Mouse (Mus musculus): ENCODE measurements around the gene 1110051M20Rik. TPM values are rescaled to one million over a fixed set of nuclear protein-coding genes. Genes with fewer than 3 reads are reported as not detected.
"Not testable (repeated sequence)": the region's sequence is repeated elsewhere in the genome, so short reads cannot be mapped to it uniquely, and the experiment has no call there.

The 1110051M20Rik gene
- polyA plus RNA-seq (2014; fragmentation: Nextera tagmentation; extraction: Ambion mirVana): 149 and 163 TPM in 2 replicates

DNA sequence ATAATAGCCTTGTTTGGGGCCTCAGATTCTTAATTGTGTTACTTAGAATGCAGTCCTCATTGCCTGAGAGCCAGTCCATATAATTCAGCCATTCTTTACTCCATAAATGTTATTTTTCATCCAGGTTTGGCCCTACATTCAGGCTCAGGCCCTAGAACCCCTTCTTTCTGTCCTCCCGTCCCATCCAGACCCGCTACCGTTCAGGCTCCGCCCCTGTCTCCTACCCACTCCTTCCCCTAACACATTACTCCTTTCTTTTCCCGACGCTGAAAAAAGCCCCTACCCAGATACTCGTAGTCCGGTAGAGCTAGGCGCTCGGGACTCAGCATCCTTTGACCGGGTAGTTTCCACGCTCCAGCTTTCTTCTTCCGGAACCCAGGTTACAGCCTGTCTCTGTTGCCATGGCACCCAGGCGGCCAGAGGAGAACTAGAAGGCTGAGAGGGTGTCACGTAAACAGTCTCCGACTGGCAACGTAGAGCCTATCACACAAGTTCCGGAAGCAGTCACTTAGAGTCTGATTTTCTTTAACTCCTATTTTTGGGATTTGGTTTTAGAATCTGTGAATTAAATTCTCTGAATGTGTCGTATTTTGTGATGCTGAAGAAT, at the start of gene 1110051M20Rik:
TSS of gene 1110051M20Rik (minus strand) at position 419 of the 607 bp plus-strand sequence.
- Histone ChIP-seq H3K4me3 (ENCODE audit: low read depth, low read length) (peak within 1 kb of the TSS; percentile 57), H3K27ac (ENCODE audit: low read depth, low read length) (peak within 1 kb of the TSS; percentile 66; the same call in 1 of the 2 replicates), H3K9me3 (ENCODE audit: control insufficient read depth, low read length) (no peaks in the 10 kb centered on the region), H3K4me1 (ENCODE audit: control insufficient read depth, insufficient read depth, low read length) (peaks cover 5% of the 10 kb centered on the region; the same call in 1 of the 2 replicates), H3K36me3 (ENCODE audit: control insufficient read depth, insufficient read depth, low read length) (no peaks in the 10 kb centered on the region), H3K27me3 (ENCODE audit: control insufficient read depth, insufficient read depth, low read length) (no peaks in the 10 kb centered on the region), H3K4me2 (ENCODE audit: low read depth, low read length) (peak within 1 kb of the TSS; percentile 83), H3K9ac (replicated peaks; ENCODE audit: low read depth, low read length) (peak within 1 kb of the TSS; percentile 58)
- peak; percentile 97 for ATAC-seq (ENCODE audit: low read depth)
- under 1% methylated on average over 19 of the region's 19 CpGs for WGBS

DNA sequence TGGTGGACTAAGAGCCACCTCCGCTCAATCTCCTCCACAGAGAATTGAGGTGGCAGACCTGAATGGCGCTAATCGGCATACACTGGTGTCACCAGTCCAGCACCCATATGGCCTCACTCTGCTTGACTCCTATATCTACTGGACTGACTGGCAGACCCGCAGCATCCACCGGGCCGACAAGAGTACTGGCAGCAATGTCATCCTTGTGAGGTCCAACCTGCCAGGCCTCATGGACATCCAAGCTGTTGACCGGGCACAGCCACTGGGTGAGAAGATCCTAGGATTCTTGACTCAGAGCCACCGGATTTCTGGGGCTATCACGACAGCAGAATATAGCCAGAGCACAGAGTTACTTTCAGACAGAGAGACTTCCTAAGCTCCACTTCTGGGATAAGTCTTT, 49.5 kb upstream of the 1110051M20Rik start:
- ATAC-seq (ENCODE audit: low read depth): no peak
- Histone ChIP-seq H3K9ac (replicated peaks; ENCODE audit: low read depth, low read length) (no peak overlapping the region), H3K27me3 (ENCODE audit: control insufficient read depth, insufficient read depth, low read length) (no peaks in the 10 kb centered on the region), H3K4me2 (ENCODE audit: low read depth, low read length) (no peak overlapping the region), H3K27ac (ENCODE audit: low read depth, low read length) (no peak overlapping the region), H3K9me3 (ENCODE audit: control insufficient read depth, low read length) (no peaks in the 10 kb centered on the region), H3K36me3 (ENCODE audit: control insufficient read depth, insufficient read depth, low read length) (0 out of 2 replicates have a peak, but pooled peaks cover 3% of the 10 kb centered on the region), H3K4me3 (ENCODE audit: low read depth, low read length) (no peak overlapping the region), H3K4me1 (ENCODE audit: control insufficient read depth, insufficient read depth, low read length) (no peaks in the 10 kb centered on the region)
- 92% methylated on average over 9 of the region's 9 CpGs for WGBS

DNA sequence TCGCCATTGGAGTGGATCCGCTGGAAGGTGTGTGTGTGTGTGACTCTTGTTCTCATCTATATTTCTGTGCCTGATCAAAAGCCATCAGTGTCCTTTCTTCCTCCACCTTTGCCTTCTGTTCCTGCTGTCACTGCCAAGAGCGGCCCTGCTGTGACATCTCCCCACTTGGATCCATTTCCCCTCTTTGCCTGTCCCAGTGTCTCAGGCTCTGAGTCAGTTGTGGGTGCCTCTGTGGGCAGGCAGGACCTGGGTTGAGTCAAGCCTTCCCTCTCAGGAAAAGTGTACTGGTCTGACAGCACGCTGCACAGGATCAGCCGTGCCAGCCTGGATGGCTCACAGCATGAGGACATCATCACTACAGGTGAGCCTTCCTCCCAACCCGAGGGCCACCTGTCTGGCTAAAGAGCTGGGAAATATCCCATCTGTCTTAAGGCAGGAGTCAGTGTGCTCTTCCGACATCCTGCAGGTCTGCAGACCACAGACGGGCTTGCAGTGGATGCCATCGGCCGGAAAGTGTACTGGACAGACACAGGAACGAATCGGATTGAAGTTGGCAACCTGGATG, 47.6 kb upstream of the 1110051M20Rik start:
- WGBS: 94% methylated on average over 12 of the region's 12 CpGs
- no peak overlapping the region for H3K4me3 ChIP-seq (ENCODE audit: low read depth, low read length)
- no peak overlapping the region for H3K27ac ChIP-seq (ENCODE audit: low read depth, low read length)
- no peak overlapping the region for H3K4me2 ChIP-seq (ENCODE audit: low read depth, low read length)
- no peaks in the 10 kb centered on the region for H3K4me1 ChIP-seq (ENCODE audit: control insufficient read depth, insufficient read depth, low read length)
- H3K36me3 ChIP-seq (ENCODE audit: control insufficient read depth, insufficient read depth, low read length): 0 out of 2 replicates have a peak, but pooled peaks cover 3% of the 10 kb centered on the region
- H3K27me3 ChIP-seq (ENCODE audit: control insufficient read depth, insufficient read depth, low read length): no peaks in the 10 kb centered on the region
- no peak for ATAC-seq (ENCODE audit: low read depth)
- no peak overlapping the region for H3K9ac ChIP-seq (replicated peaks; ENCODE audit: low read depth, low read length)
- no peaks in the 10 kb centered on the region for H3K9me3 ChIP-seq (ENCODE audit: control insufficient read depth, low read length)

DNA sequence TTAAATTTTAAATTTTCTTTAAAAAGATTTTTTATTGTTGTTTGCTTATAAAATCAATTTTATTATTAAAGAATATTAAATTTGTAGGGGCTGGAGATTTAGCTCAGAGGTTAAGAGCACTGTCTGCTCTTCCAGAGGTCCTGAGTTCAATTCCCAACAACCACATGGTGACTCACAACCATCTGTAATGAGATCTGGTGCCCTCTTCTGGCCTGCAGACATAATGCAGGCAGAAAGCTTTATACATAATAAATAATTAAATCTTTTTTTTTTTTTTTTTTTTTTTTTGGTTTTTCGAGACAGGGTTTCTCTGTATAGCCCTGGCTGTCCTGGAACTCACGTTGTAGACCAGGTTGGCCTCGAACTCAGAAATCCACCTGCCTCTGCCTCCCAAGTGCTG, 42.8 kb upstream of the 1110051M20Rik start:
- not testable (repeated sequence) for H3K27ac ChIP-seq (ENCODE audit: low read depth, low read length); H3K9me3 ChIP-seq (ENCODE audit: control insufficient read depth, low read length); H3K4me3 ChIP-seq (ENCODE audit: low read depth, low read length); H3K27me3 ChIP-seq (ENCODE audit: control insufficient read depth, insufficient read depth, low read length); H3K9ac ChIP-seq (replicated peaks; ENCODE audit: low read depth, low read length); H3K4me2 ChIP-seq (ENCODE audit: low read depth, low read length); H3K4me1 ChIP-seq (ENCODE audit: control insufficient read depth, insufficient read depth, low read length); ATAC-seq (ENCODE audit: low read depth); H3K36me3 ChIP-seq (ENCODE audit: control insufficient read depth, insufficient read depth, low read length)
- WGBS: 82% methylated on average over 2 of the region's 3 CpGs

DNA sequence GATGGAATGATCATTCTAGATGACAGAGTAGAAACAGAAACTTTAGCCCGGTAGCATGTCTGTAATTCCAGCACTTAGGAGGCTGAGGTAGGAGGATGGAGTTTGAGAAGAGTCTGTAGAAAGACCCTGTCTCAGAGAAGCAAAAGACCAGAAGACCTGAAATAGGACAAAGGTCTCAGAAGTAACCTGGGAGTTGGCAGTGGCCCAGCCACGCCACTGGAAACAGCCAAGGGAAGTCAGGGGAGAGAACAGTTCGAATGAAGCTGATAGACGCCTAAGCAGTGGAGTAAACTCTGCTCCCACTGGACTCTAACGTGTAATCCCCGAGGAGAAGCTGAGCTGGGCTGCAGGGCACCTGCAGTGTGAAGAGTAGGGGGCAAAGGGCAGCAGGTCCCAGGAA, 40.8 kb upstream of the 1110051M20Rik start:
- no peak overlapping the region for H3K4me2 ChIP-seq (ENCODE audit: low read depth, low read length)
- H3K4me3 ChIP-seq (ENCODE audit: low read depth, low read length): no peak overlapping the region
- H3K9me3 ChIP-seq (ENCODE audit: control insufficient read depth, low read length): no peaks in the 10 kb centered on the region
- WGBS: 88% methylated on average over 6 of the region's 6 CpGs
- no peaks in the 10 kb centered on the region for H3K27me3 ChIP-seq (ENCODE audit: control insufficient read depth, insufficient read depth, low read length)
- no peak overlapping the region for H3K27ac ChIP-seq (ENCODE audit: low read depth, low read length)
- no peak overlapping the region for H3K9ac ChIP-seq (replicated peaks; ENCODE audit: low read depth, low read length)
- H3K4me1 ChIP-seq (ENCODE audit: control insufficient read depth, insufficient read depth, low read length): no peaks in the 10 kb centered on the region
- no peak for ATAC-seq (ENCODE audit: low read depth)
- no peaks in the 10 kb centered on the region for H3K36me3 ChIP-seq (ENCODE audit: control insufficient read depth, insufficient read depth, low read length)

DNA sequence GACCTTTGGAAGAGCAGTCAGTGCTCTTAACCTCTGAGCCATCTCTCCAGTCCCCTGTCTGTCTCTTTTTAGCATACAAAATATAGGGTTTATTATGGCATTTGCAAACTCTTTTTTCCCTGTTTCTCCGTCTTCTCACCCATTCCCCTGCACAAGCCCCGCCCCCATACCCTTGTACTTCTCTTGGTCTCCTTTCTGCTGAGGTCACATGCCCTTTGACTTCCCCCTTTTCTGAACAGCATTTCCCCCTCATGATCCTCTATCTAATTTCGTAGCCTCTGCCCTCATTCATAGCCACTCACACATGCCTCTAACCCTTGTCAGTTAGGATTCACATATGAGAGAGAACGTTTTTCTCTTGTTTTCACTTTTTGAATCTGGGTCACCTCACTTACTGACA, 40.2 kb upstream of the 1110051M20Rik start:
- ATAC-seq (ENCODE audit: low read depth): no peak
- H3K27me3 ChIP-seq (ENCODE audit: control insufficient read depth, insufficient read depth, low read length): no peaks in the 10 kb centered on the region
- H3K4me2 ChIP-seq (ENCODE audit: low read depth, low read length): no peak overlapping the region
- H3K9me3 ChIP-seq (ENCODE audit: control insufficient read depth, low read length): no peaks in the 10 kb centered on the region
- H3K4me3 ChIP-seq (ENCODE audit: low read depth, low read length): no peak overlapping the region
- no peak overlapping the region for H3K9ac ChIP-seq (replicated peaks; ENCODE audit: low read depth, low read length)
- no peaks in the 10 kb centered on the region for H3K36me3 ChIP-seq (ENCODE audit: control insufficient read depth, insufficient read depth, low read length)
- H3K4me1 ChIP-seq (ENCODE audit: control insufficient read depth, insufficient read depth, low read length): no peaks in the 10 kb centered on the region
- 85% methylated on average over 4 of the region's 4 CpGs for WGBS
- no peak overlapping the region for H3K27ac ChIP-seq (ENCODE audit: low read depth, low read length)

DNA sequence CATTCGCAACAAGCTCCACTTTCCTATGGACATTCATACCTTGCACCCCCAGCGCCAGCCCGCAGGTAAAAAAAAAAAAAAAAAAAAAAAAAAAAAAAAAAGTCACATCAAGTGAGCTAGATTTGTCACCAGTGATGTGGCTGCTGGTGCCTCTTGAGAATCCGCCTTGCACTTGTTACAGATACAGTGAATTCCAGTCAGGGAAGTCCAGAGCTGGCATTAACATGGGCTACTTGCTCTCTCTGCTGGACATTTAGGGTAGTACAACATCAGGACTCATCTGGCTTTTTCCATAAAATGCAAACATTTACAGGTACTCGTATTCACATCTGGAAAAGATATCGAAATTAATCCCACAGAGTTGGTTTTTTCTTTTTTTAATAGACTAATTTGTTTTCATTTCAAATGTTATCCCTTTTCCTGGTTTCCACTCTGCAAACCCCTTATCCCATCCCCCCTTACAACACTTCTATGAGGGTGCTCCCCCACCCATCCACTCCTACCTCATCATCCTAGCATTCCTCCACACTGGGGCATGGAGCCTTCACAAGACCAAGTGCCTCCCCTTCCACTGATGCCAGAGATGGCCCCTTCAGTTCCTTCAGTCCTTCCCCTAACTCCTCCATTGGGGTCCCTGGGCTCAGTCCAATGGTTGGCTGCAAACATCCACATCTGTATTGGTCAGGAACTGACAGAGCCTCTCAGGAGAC, 36.5 kb upstream of the 1110051M20Rik start:
- Histone ChIP-seq H3K4me3 (ENCODE audit: low read depth, low read length) (no peak overlapping the region), H3K36me3 (ENCODE audit: control insufficient read depth, insufficient read depth, low read length) (no peaks in the 10 kb centered on the region), H3K9ac (replicated peaks; ENCODE audit: low read depth, low read length) (no peak overlapping the region), H3K27ac (ENCODE audit: low read depth, low read length) (no peak overlapping the region), H3K4me2 (ENCODE audit: low read depth, low read length) (no peak overlapping the region), H3K4me1 (ENCODE audit: control insufficient read depth, insufficient read depth, low read length) (no peaks in the 10 kb centered on the region), H3K27me3 (ENCODE audit: control insufficient read depth, insufficient read depth, low read length) (no peaks in the 10 kb centered on the region), H3K9me3 (ENCODE audit: control insufficient read depth, low read length) (no peaks in the 10 kb centered on the region)
- ATAC-seq (ENCODE audit: low read depth): peak; percentile 87
- WGBS: 68% methylated on average over 6 of the region's 6 CpGs

- Histone ChIP-seq H3K9me3 (ENCODE audit: control insufficient read depth, low read length) (no peaks in the 10 kb centered on the region), H3K4me1 (ENCODE audit: control insufficient read depth, insufficient read depth, low read length) (no peaks in the 10 kb centered on the region), H3K9ac (replicated peaks; ENCODE audit: low read depth, low read length) (no peak overlapping the region), H3K4me3 (ENCODE audit: low read depth, low read length) (no peak overlapping the region), H3K36me3 (ENCODE audit: control insufficient read depth, insufficient read depth, low read length) (no peaks in the 10 kb centered on the region), H3K27ac (ENCODE audit: low read depth, low read length) (no peak overlapping the region), H3K4me2 (ENCODE audit: low read depth, low read length) (no peak overlapping the region), H3K27me3 (ENCODE audit: control insufficient read depth, insufficient read depth, low read length) (no peaks in the 10 kb centered on the region)
- 0 out of 2 replicates have a peak, but pooled peaks have one; percentile 18 for ATAC-seq (ENCODE audit: low read depth)
- 95% methylated on average over 9 of the region's 9 CpGs for WGBS
Observed at GRCm38 (mm10) chr2:91480399-91480801, 35.9 kb upstream of the 1110051M20Rik start.

DNA sequence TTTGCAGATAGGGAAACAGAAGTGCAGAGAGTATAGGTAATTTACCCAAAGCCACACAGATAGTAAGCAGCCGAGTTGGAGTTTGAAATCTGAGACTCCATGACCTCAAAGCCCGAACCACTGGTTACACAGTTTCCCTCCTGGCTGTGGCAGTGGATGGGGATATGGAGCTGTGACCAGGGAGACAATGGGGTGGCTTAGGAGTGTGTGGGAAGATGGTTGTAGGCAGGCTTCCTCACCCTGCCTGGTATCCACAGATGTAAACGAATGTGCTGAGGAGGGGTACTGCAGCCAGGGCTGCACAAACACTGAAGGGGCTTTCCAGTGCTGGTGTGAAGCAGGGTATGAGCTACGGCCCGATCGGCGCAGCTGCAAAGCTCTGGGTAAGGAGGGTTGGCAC, 32.3 kb upstream of the 1110051M20Rik start:
- no peak overlapping the region for H3K4me3 ChIP-seq (ENCODE audit: low read depth, low read length)
- WGBS: 95% methylated on average over 7 of the region's 7 CpGs
- H3K9ac ChIP-seq (replicated peaks; ENCODE audit: low read depth, low read length): no peak overlapping the region
- ATAC-seq (ENCODE audit: low read depth): no peak
- no peaks in the 10 kb centered on the region for H3K27me3 ChIP-seq (ENCODE audit: control insufficient read depth, insufficient read depth, low read length)
- H3K9me3 ChIP-seq (ENCODE audit: control insufficient read depth, low read length): no peaks in the 10 kb centered on the region
- no peak overlapping the region for H3K4me2 ChIP-seq (ENCODE audit: low read depth, low read length)
- no peaks in the 10 kb centered on the region; the same call in 1 of the 2 replicates for H3K36me3 ChIP-seq (ENCODE audit: control insufficient read depth, insufficient read depth, low read length)
- no peak overlapping the region for H3K27ac ChIP-seq (ENCODE audit: low read depth, low read length)
- 0 out of 2 replicates have a peak, but pooled peaks cover 3% of the 10 kb centered on the region for H3K4me1 ChIP-seq (ENCODE audit: control insufficient read depth, insufficient read depth, low read length)
